Mouse (Mus musculus) ES-E14 (cell line): ENCODE measurements around the gene Adra1d. TPM values are rescaled to one million over a fixed set of nuclear protein-coding genes. Genes with fewer than 3 reads are reported as not detected.

Source experiments
- DNase-seq: peaks from one replicate; pipeline ENCODE4 v3.0.0-alpha.2; 2013; ENCODE audit warnings: low read depth, low spot score
- H3K27ac ChIP-seq: 2 replicates; pipeline ENCODE4 v1.5.1; 2012; ENCODE audit warnings: low read depth, mild to moderate bottlenecking, low read length, moderate library complexity, mixed read lengths; ENCODE audit not compliant: poor library complexity, insufficient read depth, severe bottlenecking
- H3K36me3 ChIP-seq: 2 replicates; pipeline ENCODE4 v1.6.1; 2012; ENCODE audit warnings: mild to moderate bottlenecking, low read length, moderate library complexity, mixed read lengths; ENCODE audit not compliant: control insufficient read depth, poor library complexity, insufficient read depth, severe bottlenecking
- H3K4me1 ChIP-seq, 2 experiments: fragments of 150-350 bp in 1 of 2; sonication (generic) in 1 of 2; 2 replicates each; pipeline ENCODE4 v1.6.1; 2012; ENCODE audit warnings: low read length in 2 of 2, mild to moderate bottlenecking in 1 of 2, mixed read lengths in 1 of 2; ENCODE audit not compliant: control insufficient read depth in 2 of 2, insufficient read depth in 2 of 2, poor library complexity in 1 of 2
- H3K4me3 ChIP-seq, 2 experiments: fragments of 150-350 bp in 1 of 2; sonication (generic) in 1 of 2; 2 replicates each; pipeline ENCODE4 v1.5.1; 2012; ENCODE audit warnings: low read length in 2 of 2, low read depth in 1 of 2, mild to moderate bottlenecking in 1 of 2, mixed read lengths in 1 of 2; ENCODE audit not compliant: insufficient read depth in 1 of 2, poor library complexity in 1 of 2, severe bottlenecking in 1 of 2
- H3K9ac ChIP-seq: 2 replicates; pipeline ENCODE4 v1.6.1; 2012; ENCODE audit warnings: low read depth, mild to moderate bottlenecking, low read length, mixed read lengths; ENCODE audit not compliant: poor library complexity, insufficient read depth, severe bottlenecking
- H3K9me3 ChIP-seq: fragments of 150-350 bp; sonication (generic); 2 replicates; pipeline ENCODE4 v1.6.1; 2012; ENCODE audit warnings: low read depth, mild to moderate bottlenecking, low read length; ENCODE audit not compliant: control insufficient read depth, insufficient read depth
- CHD2 ChIP-seq: IDR thresholded peaks from 2 replicates; pipeline ENCODE4 v1.6.1; 2014; ENCODE audit warnings: mild to moderate bottlenecking, low read depth, low read length, inconsistent platforms
- HCFC1 ChIP-seq: IDR thresholded peaks from 2 replicates; pipeline ENCODE4 v1.6.1; 2012; ENCODE audit warnings: low read length, inconsistent platforms, borderline replicate concordance; ENCODE audit not compliant: insufficient read depth
- MAFK ChIP-seq: IDR thresholded peaks from 2 replicates; pipeline ENCODE4 v1.6.1; 2014; ENCODE audit warnings: mild to moderate bottlenecking, low read depth, low read length, inconsistent platforms; ENCODE audit not compliant: insufficient read depth
- ZC3H11A ChIP-seq: IDR thresholded peaks from 2 replicates; pipeline ENCODE4 v1.6.1; 2012; ENCODE audit warnings: low read depth, mild to moderate bottlenecking, inconsistent platforms, low read length, borderline replicate concordance
- ZNF384 ChIP-seq: IDR thresholded peaks from 2 replicates; pipeline ENCODE4 v1.6.1; 2012; ENCODE audit warnings: low read depth, low read length, inconsistent platforms
- in situ Hi-C, 2 experiments: fragments of 600-800 bp; cut with MboI; formaldehyde crosslinking; loops; one replicate each; pipeline ENCODE4 v1.15.1; 2025; ENCODE audit warnings: low sequenced_read_pairs in 2 of 2, inconsistent platforms in 1 of 2; ENCODE audit not compliant: unreplicated experiment in 2 of 2
- total RNA-seq: library from RNA; depleted of rRNA; stranded (reverse); fragments of 300-350 nt; gene quantifications from 2 replicates; pipeline ENCODE4 v1.2.3, GENCODE M21; 2012

Gene Adra1d
- total RNA-seq, 1 experiment = 0.85 TPM

DNA sequence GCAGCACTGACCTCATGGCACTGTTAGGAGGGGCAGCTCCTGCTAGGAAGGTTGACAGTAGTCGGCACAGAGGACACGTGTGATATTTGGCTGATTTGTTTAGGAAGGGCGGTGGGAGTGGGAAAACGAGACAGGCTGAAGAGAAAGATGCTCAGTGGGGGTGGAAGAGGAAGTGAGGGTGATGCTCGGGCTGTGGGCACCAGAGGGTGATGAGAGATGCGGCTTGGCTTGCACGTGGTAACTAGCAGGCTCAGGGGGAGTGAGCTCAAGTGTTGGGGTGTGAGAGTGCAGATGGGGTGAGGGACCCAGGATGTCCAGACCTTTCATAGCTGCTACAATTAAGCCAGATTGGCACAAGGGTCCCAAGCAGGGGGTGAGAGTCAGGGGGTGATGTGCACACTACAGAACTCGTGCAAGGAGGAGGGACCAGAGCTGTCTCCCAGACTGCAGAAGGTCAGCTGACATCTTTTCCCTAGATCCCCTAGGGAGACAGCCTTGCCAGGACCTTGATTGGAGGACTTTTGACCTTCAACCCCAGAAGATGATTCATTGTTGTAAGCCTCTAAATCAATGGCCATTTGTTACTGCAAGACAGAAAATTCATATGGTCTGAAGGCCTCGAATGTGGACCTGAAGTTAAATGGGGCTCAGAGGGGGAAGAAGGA is 9.2 kb downstream of the Adra1d start:
- H3K4me3 ChIP-seq = no peak overlapping the region
- no peaks in the 10 kb centered on the region for H3K9me3 ChIP-seq
- H3K4me1 ChIP-seq = no peaks in the 10 kb centered on the region
- H3K36me3 ChIP-seq = no peaks in the 10 kb centered on the region
- DNase-seq = no peak
- in situ Hi-C loops = loop anchor here in 1 of 2 experiments (25.0 kb wide), 1 partner anchor 384 kb away; no protein-coding TSS in a partner anchor
- no peak overlapping the region for H3K9ac ChIP-seq
- TF ChIP-seq MAFK (no peak), ZNF384 (no peak), CHD2 (no peak), HCFC1 (no peak), ZC3H11A (no peak)
- no peak overlapping the region for H3K27ac ChIP-seq

DNA sequence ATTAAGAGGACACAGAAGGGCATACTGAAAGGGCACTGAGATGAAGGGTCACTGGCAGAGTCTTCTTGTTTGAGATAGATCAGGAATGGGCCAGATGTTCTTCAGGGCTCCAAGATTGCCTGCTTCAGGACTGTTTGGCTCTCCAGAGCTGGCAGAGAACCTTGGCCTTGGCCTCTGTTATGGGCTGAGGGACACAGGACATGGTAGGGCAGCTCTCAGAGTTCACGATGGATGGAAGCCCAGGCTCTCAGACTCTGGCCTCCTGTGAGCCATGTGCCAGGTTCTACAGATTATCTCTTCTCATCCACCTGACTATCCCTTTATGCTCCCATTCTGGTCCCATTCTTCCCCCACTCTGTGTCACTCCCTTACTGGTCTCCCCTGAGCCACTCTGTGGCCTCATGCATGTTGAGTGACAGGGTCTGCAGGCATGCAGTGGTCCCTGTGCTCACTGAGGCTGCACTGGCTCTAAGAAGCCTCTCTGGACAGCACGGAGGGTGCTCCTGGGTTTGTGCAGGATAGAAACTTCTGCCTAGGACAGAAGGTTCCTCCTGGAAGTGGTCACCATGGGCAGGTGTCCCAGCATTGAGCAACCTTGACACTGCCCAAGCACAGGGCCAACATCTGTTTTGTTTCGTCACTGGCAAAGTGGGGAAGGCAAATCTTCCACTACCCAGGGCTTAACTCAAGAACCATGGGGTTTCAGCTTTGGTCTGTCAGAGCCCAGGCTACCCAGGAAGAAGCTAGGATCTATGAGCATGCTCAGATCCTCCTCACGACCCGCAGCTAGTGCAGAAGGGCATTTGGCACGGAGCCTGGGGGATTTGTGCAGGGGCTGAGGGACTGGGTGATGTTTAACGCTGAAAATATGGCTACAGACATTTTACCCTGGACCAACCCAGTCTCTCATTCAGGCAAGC is 10.1 kb downstream of the Adra1d start:
- TF ChIP-seq CHD2 (no peak), ZNF384 (no peak), HCFC1 (no peak), MAFK (no peak), ZC3H11A (no peak)
- no peak for DNase-seq
- H3K9me3 ChIP-seq = no peaks in the 10 kb centered on the region
- in situ Hi-C loops = loop anchor here in 1 of 2 experiments (25.0 kb wide), 1 partner anchor 385 kb away; no protein-coding TSS in a partner anchor
- no peak overlapping the region for H3K9ac ChIP-seq
- H3K27ac ChIP-seq = no peak overlapping the region
- H3K36me3 ChIP-seq = no peaks in the 10 kb centered on the region
- H3K4me3 ChIP-seq = no peak overlapping the region
- no peaks in the 10 kb centered on the region; a peak in 1 of 4 replicates for H3K4me1 ChIP-seq

DNA sequence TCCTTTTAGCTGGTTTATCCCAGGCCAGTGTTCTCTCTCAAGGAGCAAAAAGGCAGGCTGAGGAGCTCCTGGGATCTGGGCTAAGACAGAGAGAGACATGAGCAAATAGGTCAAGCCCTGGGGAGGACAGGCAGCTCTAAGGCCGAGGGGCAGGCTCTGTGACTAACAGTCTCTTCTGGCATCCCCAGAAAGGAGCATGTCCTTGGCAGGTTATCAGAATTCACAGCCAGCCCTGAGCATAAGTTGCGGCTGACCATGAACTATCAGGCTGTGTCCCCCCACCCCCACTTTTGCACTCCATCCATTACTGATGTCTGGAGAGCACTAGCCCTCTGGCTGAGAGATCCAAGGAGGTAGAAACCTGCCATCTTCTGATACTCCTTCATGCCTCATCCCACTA is 11.2 kb downstream of the Adra1d start:
- in situ Hi-C loops = loop anchor here in 1 of 2 experiments (25.0 kb wide), 1 partner anchor 386 kb away; no protein-coding TSS in a partner anchor
- no peaks in the 10 kb centered on the region for H3K36me3 ChIP-seq
- no peaks in the 10 kb centered on the region; a peak in 2 of 4 replicates for H3K4me1 ChIP-seq
- TF ChIP-seq HCFC1 (no peak), ZNF384 (no peak), ZC3H11A (no peak), MAFK (no peak), CHD2 (no peak)
- no peak overlapping the region for H3K4me3 ChIP-seq
- H3K27ac ChIP-seq = no peak overlapping the region
- H3K9ac ChIP-seq = no peak overlapping the region
- DNase-seq = no peak
- H3K9me3 ChIP-seq = no peaks in the 10 kb centered on the region

DNA sequence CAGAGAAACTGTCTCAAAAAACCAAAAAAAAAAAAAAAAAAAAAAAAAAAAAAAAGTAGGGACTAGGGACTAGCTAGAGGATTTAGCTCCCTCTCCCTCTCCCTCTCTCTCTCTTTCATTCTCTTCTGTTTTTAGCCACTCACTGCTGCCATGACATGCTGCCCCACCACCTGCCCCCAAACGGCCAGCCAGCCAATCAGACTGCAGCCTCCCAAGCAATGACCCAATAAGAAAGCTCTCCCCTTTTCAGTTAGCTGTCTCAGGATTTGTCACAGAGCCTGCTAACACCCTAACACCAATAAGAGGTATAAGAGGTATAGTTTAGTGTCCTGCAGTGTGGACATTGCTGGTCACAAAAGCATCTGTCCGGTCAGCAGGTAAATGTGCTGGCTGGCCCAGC is 11.6 kb downstream of the Adra1d start:
- Histone ChIP-seq H3K4me3 (no peak overlapping the region), H3K36me3 (no peaks in the 10 kb centered on the region), H3K9me3 (no peaks in the 10 kb centered on the region), H3K9ac (no peak overlapping the region), H3K4me1 (no peaks in the 10 kb centered on the region; a peak in 2 of 4 replicates), H3K27ac (no peak overlapping the region)
- no peak for DNase-seq
- in situ Hi-C loops = loop anchor here in 1 of 2 experiments (25.0 kb wide), 1 partner anchor 387 kb away; no protein-coding TSS in a partner anchor
- TF ChIP-seq ZC3H11A = no peak
- TF ChIP-seq ZNF384 = no peak
- no peak for TF ChIP-seq CHD2
- no peak for TF ChIP-seq HCFC1
- no peak for TF ChIP-seq MAFK
